27 mouse cellular contexts compared by ENCODE assay signal in the genomic region with DNA sequence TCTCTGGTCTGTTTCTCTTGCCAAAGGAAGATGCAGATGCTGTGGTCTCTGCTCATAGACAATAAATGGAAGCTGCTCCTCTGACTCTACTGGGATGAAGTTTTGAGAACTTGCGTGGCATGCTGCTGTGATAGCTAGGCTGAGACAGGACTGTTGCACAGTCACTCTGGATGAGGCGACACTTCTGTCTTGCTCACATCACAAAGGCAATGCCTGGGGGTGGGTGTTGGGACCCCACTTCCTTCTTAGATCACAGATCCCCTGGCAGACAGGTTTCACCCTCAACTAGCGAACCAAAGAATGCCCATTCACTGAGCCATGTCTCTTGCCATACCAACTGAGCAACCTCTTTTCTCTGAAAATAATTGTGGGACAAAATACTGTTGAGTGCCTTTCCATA. TPM values are rescaled to one million over a fixed set of nuclear protein-coding genes. Genes with fewer than 3 reads are reported as not detected.
DNase-seq lines count a peak whose midpoint lies in the region; ATAC-seq and TF ChIP-seq lines count a peak whose summit lies in the region.
"Had no signal": no experiment of that assay in that cellular context is flagged by ENCODE, and none has a peak within 500 bp of the region (broad histone marks: within the 10 kb centered on the region; RNA-seq: fewer than 3 reads in every experiment).

No protein-coding gene starts in this region.

- TF ChIP-seq CTCF in liver, adult 2 months (IDR thresholded peaks at IDR 0.05; ENCODE audit: low read depth, low read length) = 0 out of 2 replicates have a peak, but pooled peaks have one; percentile 4
- no peak for TF ChIP-seq CTCF in liver, postnatal 0 days (IDR thresholded peaks at IDR 0.05; ENCODE audit: low read depth)

- intact Hi-C loops in heart, postnatal 36 days (cut with DNase I) = no loop called here

- no peak overlapping the region for H3K9ac ChIP-seq in heart, embryonic 11.5 days (ENCODE audit: low read depth, low read length)
- peak overlapping the region; percentile 93 for H3K9ac ChIP-seq in liver, adult 2 months (ENCODE audit: low read depth, low read length)
- no peak overlapping the region for H3K9ac ChIP-seq in liver, postnatal 0 days (replicated peaks)
- H3K9ac ChIP-seq in liver, embryonic 11.5 days (ENCODE audit: low read depth, low read length) = no peak overlapping the region

- peak; percentile 75 for TF ChIP-seq POLR2A in liver, adult 2 months (IDR thresholded peaks at IDR 0.05; ENCODE audit: extremely low read depth, insufficient read depth, low read length)

- no peaks in the 10 kb centered on the region for H3K36me3 ChIP-seq in heart, embryonic 10.5 days
- H3K36me3 ChIP-seq in heart, embryonic 11.5 days (ENCODE audit: control insufficient read depth, insufficient read depth, low read length) = no peaks in the 10 kb centered on the region
- peaks cover 42% of the 10 kb centered on the region for H3K36me3 ChIP-seq in liver, adult 2 months (ENCODE audit: control insufficient read depth, insufficient read depth, low read length)
- H3K36me3 ChIP-seq in liver, postnatal 0 days (replicated peaks; ENCODE audit: insufficient read depth, low read length) = no peaks in the 10 kb centered on the region
- H3K36me3 ChIP-seq in liver, embryonic 11.5 days (ENCODE audit: control insufficient read depth, insufficient read depth, low read length) = no peaks in the 10 kb centered on the region
- H3K36me3 ChIP-seq: G1E had no signal

- H3K27me3 ChIP-seq in heart, embryonic 10.5 days (ENCODE audit: insufficient read depth, poor library complexity, severe bottlenecking) = no peaks in the 10 kb centered on the region
- no peaks in the 10 kb centered on the region for H3K27me3 ChIP-seq in heart, embryonic 11.5 days (ENCODE audit: control insufficient read depth, insufficient read depth, low read length)
- no peaks in the 10 kb centered on the region for H3K27me3 ChIP-seq in liver, adult 2 months (ENCODE audit: control insufficient read depth, insufficient read depth, low read length)
- no peaks in the 10 kb centered on the region for H3K27me3 ChIP-seq in liver, postnatal 0 days (ENCODE audit: insufficient read depth, low read length)
- H3K27me3 ChIP-seq in liver, embryonic 11.5 days (replicated peaks; ENCODE audit: control insufficient read depth, insufficient read depth, low read length) = no peaks in the 10 kb centered on the region
- H3K27me3 ChIP-seq: CH12.LX had no signal

- no peaks in the 10 kb centered on the region for H3K79me2 ChIP-seq in liver, adult 2 months (ENCODE audit: control insufficient read depth, insufficient read depth, low read length)

- H3K4me1 ChIP-seq in heart, embryonic 10.5 days = no peaks in the 10 kb centered on the region
- no peaks in the 10 kb centered on the region for H3K4me1 ChIP-seq in heart, embryonic 11.5 days (ENCODE audit: control insufficient read depth, insufficient read depth, low read length)
- H3K4me1 ChIP-seq in liver, adult 2 months (ENCODE audit: control insufficient read depth, insufficient read depth, low read length) = peaks cover 20% of the 10 kb centered on the region
- H3K4me1 ChIP-seq in liver, postnatal 0 days (ENCODE audit: insufficient read depth) = no peaks in the 10 kb centered on the region
- H3K4me1 ChIP-seq in liver, embryonic 11.5 days (replicated peaks; ENCODE audit: control insufficient read depth, insufficient read depth, low read length) = no peaks in the 10 kb centered on the region

- TF ChIP-seq EP300 in liver, postnatal 0 days (IDR thresholded peaks at IDR 0.05; ENCODE audit: low read depth) = no peak

- H3K27ac ChIP-seq in heart, embryonic 10.5 days = no peak overlapping the region
- H3K27ac ChIP-seq in heart, embryonic 11.5 days (ENCODE audit: low read depth, low read length) = no peak overlapping the region
- peak overlapping the region; percentile 97 for H3K27ac ChIP-seq in liver, adult 2 months (replicated peaks; ENCODE audit: insufficient read depth, low read depth, low read length)
- no peak overlapping the region for H3K27ac ChIP-seq in liver, postnatal 0 days (ENCODE audit: low read depth)
- no peak overlapping the region for H3K27ac ChIP-seq in liver, embryonic 11.5 days (ENCODE audit: low read depth, low read length)

- no peaks in the 10 kb centered on the region for H3K9me3 ChIP-seq in heart, embryonic 10.5 days
- no peaks in the 10 kb centered on the region for H3K9me3 ChIP-seq in heart, embryonic 11.5 days (replicated peaks; ENCODE audit: control insufficient read depth, low read length)
- H3K9me3 ChIP-seq in liver, postnatal 0 days (ENCODE audit: low read length) = no peaks in the 10 kb centered on the region
- H3K9me3 ChIP-seq in liver, embryonic 11.5 days (ENCODE audit: control insufficient read depth, low read length) = no peaks in the 10 kb centered on the region

- peak; percentile 40 for DNase-seq in heart, adult 11 months
- no peak for DNase-seq in heart, postnatal 36 days
- peak; percentile 53 for DNase-seq in heart, embryonic 10.5 days (ENCODE audit: low spot score)
- DNase-seq in liver, adult 2 months (ENCODE audit: extremely low read depth, low read depth, low spot score) = no peak
- DNase-seq in liver, postnatal 0 days = no peak
- DNase-seq in liver, embryonic 11.5 days (ENCODE audit: low spot score) = peak; percentile 9
- no peak for DNase-seq in liver
- DNase-seq: adrenal gland, adult 8-10 months; adrenal gland, postnatal 10 days; adrenal gland, postnatal 14 days; adrenal gland, postnatal 25 days; adrenal gland, postnatal 36 days; B cell, adult 2 months; cerebellum, adult 11 months; cerebellum, adult 11-12 months had no signal

- H3K4me3 ChIP-seq in heart, embryonic 10.5 days = no peak overlapping the region
- H3K4me3 ChIP-seq in heart, embryonic 11.5 days (ENCODE audit: low read depth, low read length) = no peak overlapping the region
- H3K4me3 ChIP-seq in liver, adult 2 months (ENCODE audit: insufficient read depth, low read depth, low read length) = peak overlapping the region; percentile 80
- H3K4me3 ChIP-seq in liver, postnatal 0 days (ENCODE audit: low read depth, low read length) = no peak overlapping the region
- no peak overlapping the region for H3K4me3 ChIP-seq in liver, embryonic 11.5 days (ENCODE audit: low read depth, low read length)

- ATAC-seq in heart, embryonic 11.5 days (replicated peaks; ENCODE audit: insufficient number of reproducible peaks, low FRiP score, low TSS enrichment) = no peak
- no peak for ATAC-seq in liver, postnatal 0 days
- ATAC-seq in liver, embryonic 11.5 days (replicated peaks; ENCODE audit: low FRiP score) = no peak
- ATAC-seq: activated CD4-positive, CD25-positive, alpha-beta regulatory T cell, adult 4 months; CD4-positive, CD25-positive, alpha-beta regulatory T cell, adult 4 months; Patski had no signal

- H3K4me2 ChIP-seq in heart, embryonic 11.5 days = no peak overlapping the region
- H3K4me2 ChIP-seq in liver, postnatal 0 days (ENCODE audit: low read depth, low read length) = no peak overlapping the region
- H3K4me2 ChIP-seq in liver, embryonic 11.5 days = no peak overlapping the region

- 80% methylated on average over 3 of the region's 3 CpGs for WGBS in heart, embryonic 10.5 days
- WGBS in heart, embryonic 11.5 days (ENCODE audit: insufficient replicate concordance) = 87% methylated on average over 3 of the region's 3 CpGs
- WGBS in liver, adult 2 months = 30% methylated on average over 3 of the region's 3 CpGs
- 81% methylated on average over 3 of the region's 3 CpGs for WGBS in liver, postnatal 0 days (ENCODE audit: insufficient replicate concordance)
- 81% methylated on average over 3 of the region's 3 CpGs for WGBS in liver, embryonic 11.5 days

RNA-seq across cellular contexts. Expression of a gene that starts 0.4 kb away (rescaled TPM):
- total RNA-seq in heart, postnatal 36 days (2021) = not detected
- not detected in 2 replicates for polyA plus RNA-seq in heart, embryonic 10.5 days (2016; fragmentation: Nextera tagmentation; extraction: Ambion mirVana)
- polyA plus RNA-seq in heart, embryonic 11.5 days (2014; fragmentation: Nextera tagmentation; extraction: Ambion mirVana) = not detected in 2 replicates
- 10,536 and 14,457 TPM in 2 replicates for total RNA-seq in liver, adult 2 months (2014; rRNA removed)
- polyA plus RNA-seq in liver, adult 2 months (2012; rRNA removed) = 2,986 and 3,416 TPM in 2 replicates
- 407 and 479 TPM in 2 replicates for polyA plus RNA-seq in liver, postnatal 0 days (2015; fragmentation: Nextera tagmentation; extraction: Ambion mirVana)
- polyA plus RNA-seq in liver, embryonic 11.5 days (2014; fragmentation: Nextera tagmentation; extraction: Ambion mirVana) = not detected in 2 replicates
- total RNA-seq: CH12.LX, G1E, MEL had no signal
- polyA plus RNA-seq: activated CD4-positive, CD25-positive, alpha-beta regulatory T cell, adult 4 months; brain, embryonic 14.5 days; C2C12; CD4-positive, CD25-positive, alpha-beta regulatory T cell, adult 4 months; G1E; Patski had no signal

RNA-seq across cellular contexts. Expression of a gene that starts 0.4 kb away (rescaled TPM):
- total RNA-seq in heart, postnatal 36 days (2021) = not detected
- not detected in 2 replicates for polyA plus RNA-seq in heart, embryonic 10.5 days (2016; fragmentation: Nextera tagmentation; extraction: Ambion mirVana)
- not detected in 2 replicates for polyA plus RNA-seq in heart, embryonic 11.5 days (2014; fragmentation: Nextera tagmentation; extraction: Ambion mirVana)
- total RNA-seq in liver, adult 2 months (2014; rRNA removed) = 623 and 783 TPM in 2 replicates
- 260 and 302 TPM in 2 replicates for polyA plus RNA-seq in liver, adult 2 months (2012; rRNA removed)
- 325 and 370 TPM in 2 replicates for polyA plus RNA-seq in liver, postnatal 0 days (2015; fragmentation: Nextera tagmentation; extraction: Ambion mirVana)
- polyA plus RNA-seq in liver, embryonic 11.5 days (2014; fragmentation: Nextera tagmentation; extraction: Ambion mirVana) = not detected in 2 replicates
- total RNA-seq: CH12.LX, G1E, MEL had no signal
- polyA plus RNA-seq: activated CD4-positive, CD25-positive, alpha-beta regulatory T cell, adult 4 months; brain, embryonic 14.5 days; C2C12; CD4-positive, CD25-positive, alpha-beta regulatory T cell, adult 4 months; G1E had no signal

RNA-seq across cellular contexts. Expression of a gene that starts 24.4 kb away (rescaled TPM):
- total RNA-seq in heart, postnatal 36 days (2021) = not detected
- polyA plus RNA-seq in heart, embryonic 10.5 days (2016; fragmentation: Nextera tagmentation; extraction: Ambion mirVana) = not detected in 2 replicates
- polyA plus RNA-seq in heart, embryonic 11.5 days (2014; fragmentation: Nextera tagmentation; extraction: Ambion mirVana) = not detected in 2 replicates
- total RNA-seq in liver, adult 2 months (2014; rRNA removed) = not detected in 2 replicates
- not detected in 2 replicates for polyA plus RNA-seq in liver, adult 2 months (2012; rRNA removed)
- polyA plus RNA-seq in liver, postnatal 0 days (2015; fragmentation: Nextera tagmentation; extraction: Ambion mirVana) = not detected in 2 replicates
- polyA plus RNA-seq in liver, embryonic 11.5 days (2014; fragmentation: Nextera tagmentation; extraction: Ambion mirVana) = not detected in 2 replicates
- total RNA-seq: adrenal gland, postnatal 10 days; adrenal gland, postnatal 14 days; adrenal gland, postnatal 25 days; adrenal gland, postnatal 36 days; adrenal gland, postnatal 4 days; CH12.LX; ES-E14; MEL had no signal
- polyA plus RNA-seq: activated CD4-positive, CD25-positive, alpha-beta regulatory T cell, adult 4 months; adrenal gland, adult 2 months; brain, embryonic 14.5 days; C2C12; CD4-positive, CD25-positive, alpha-beta regulatory T cell, adult 4 months; G1E; Patski had no signal

Comparison
In these comparisons a context has a peak if more than half of its experiments do, and no peak if none do; other contexts are left out.
1. DNase-seq: peak in heart, adult 11 months (single experiment), heart, embryonic 10.5 days (single experiment) and liver, embryonic 11.5 days (single experiment); none in heart, postnatal 36 days (0 of 2), liver, adult 2 months (single experiment), liver, postnatal 0 days (single experiment) and liver (single experiment).
2. RNA of a gene that starts 0.4 kb away (polyA plus RNA-seq): 2,986 to 3,416 TPM in liver, adult 2 months and 407 to 479 TPM in liver, postnatal 0 days; not detected in heart, embryonic 10.5 days, not detected in heart, embryonic 11.5 days and not detected in liver, embryonic 11.5 days; every median in the first group is over 100 times any median in the second.
3. RNA of a gene that starts 0.4 kb away (polyA plus RNA-seq): 325 to 370 TPM in liver, postnatal 0 days and 260 to 302 TPM in liver, adult 2 months; not detected in heart, embryonic 10.5 days, not detected in heart, embryonic 11.5 days and not detected in liver, embryonic 11.5 days; every median in the first group is over 100 times any median in the second.